Mouse (Mus musculus): Measurements from ENCODE around the gene 4921504E06Rik.

DNA sequence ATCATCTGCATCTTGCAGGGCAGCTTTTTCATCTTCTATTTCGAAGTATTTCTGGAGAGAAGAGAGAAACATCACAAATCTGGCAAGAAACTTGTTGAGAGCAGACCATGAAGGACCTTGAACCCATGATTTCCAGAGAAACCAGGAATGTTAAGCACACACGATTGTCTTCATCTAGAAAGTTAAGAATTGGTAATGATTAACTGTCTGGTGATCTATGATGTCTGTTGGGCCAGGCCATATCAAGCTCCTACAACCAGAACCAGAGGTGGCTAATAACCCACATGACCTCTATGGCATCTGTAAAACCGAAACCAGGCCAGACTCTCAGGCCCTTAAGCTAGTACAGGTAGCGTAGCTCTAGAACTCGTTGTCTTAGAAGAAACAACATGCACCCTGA, 29.6 kb downstream of the 4921504E06Rik start:
- TF ChIP-seq CTCF (conservative IDR thresholded peaks at IDR 0.05; ENCODE audit: low read length) (no peak), NANOG (IDR thresholded peaks at IDR 0.05; ENCODE audit: borderline replicate concordance, low read length) (no peak)
